Mouse (Mus musculus) hindbrain, postnatal 0 days (tissue): Measurements from ENCODE around the gene Polr2b. TPM values are rescaled to one million over a fixed set of nuclear protein-coding genes. Genes with fewer than 3 reads are reported as not detected.

ENCODE experiments used
- ATAC-seq: fragments of 200-750 bp; cut with Nextera tagmentation; 2 replicates; pipeline ENCODE4 v1.8.0; 2017; ENCODE audit warnings: mild to moderate bottlenecking, moderate TSS enrichment, moderate library complexity
- DNase-seq: peaks from one replicate; pipeline ENCODE4 v3.0.0-alpha.2; 2015; ENCODE audit warnings: low spot score
- H3K27ac ChIP-seq: fragments of 300-500 bp; sonication (generic); 2 replicates; pipeline ENCODE4 v1.5.1; 2014; ENCODE audit warnings: mild to moderate bottlenecking
- H3K27me3 ChIP-seq: fragments of 300-500 bp; sonication (generic); 2 replicates; pipeline ENCODE4 v1.6.1; 2014; ENCODE audit warnings: low read length, mixed read lengths; ENCODE audit not compliant: insufficient read depth
- H3K36me3 ChIP-seq: fragments of 300-500 bp; sonication (generic); 2 replicates; pipeline ENCODE4 v1.6.1; 2014; ENCODE audit warnings: low read length, mixed read lengths; ENCODE audit not compliant: insufficient read depth
- H3K4me1 ChIP-seq: fragments of 300-500 bp; sonication (generic); 2 replicates; pipeline ENCODE4 v1.6.1; 2014; ENCODE audit warnings: antibody characterized with exemption, low read length, mixed read lengths; ENCODE audit not compliant: insufficient read depth
- H3K4me2 ChIP-seq: fragments of 300-500 bp; sonication (generic); 2 replicates; pipeline ENCODE4 v1.6.1; 2014; ENCODE audit warnings: low read depth, mild to moderate bottlenecking, low read length, moderate library complexity, mixed read lengths
- H3K4me3 ChIP-seq: fragments of 300-500 bp; sonication (generic); 2 replicates; pipeline ENCODE4 v1.5.1; 2014; ENCODE audit warnings: low read length
- H3K9ac ChIP-seq: fragments of 300-500 bp; sonication (generic); replicated peaks from 2 replicates; pipeline ENCODE4 v1.6.1; 2014; ENCODE audit warnings: mild to moderate bottlenecking, low read length, moderate library complexity, mixed read lengths
- H3K9me3 ChIP-seq: fragments of 300-500 bp; sonication (generic); 2 replicates; pipeline ENCODE4 v1.6.1; 2016; ENCODE audit warnings: low read length, mixed read lengths
- CTCF ChIP-seq: IDR thresholded peaks from 2 replicates; pipeline ENCODE4 v1.5.1; 2016; ENCODE audit warnings: antibody characterized with exemption, control low read depth, low read depth
- WGBS: fragments of 180-500 bp; shearing (Covaris S2); extraction: QIAGEN DNeasy Blood & Tissue Kit; methylation state at CpG from one replicate; pipeline ENCODE4 v1.1.7; 2014; 5-methylcytosine and 5-hydroxymethylcytosine counted together
- polyA plus RNA-seq: library from polyadenylated mRNA; unstranded; fragments of >200 nt; fragmentation: Nextera tagmentation; extraction: Ambion mirVana; gene quantifications from 2 replicates; pipeline ENCODE4 v1.2.1, GENCODE M21; 2015
- total RNA-seq: library from RNA; depleted of rRNA; stranded (reverse); fragments of >200 nt; gene quantifications from 2 replicates; pipeline ENCODE4 v1.2.3, GENCODE M21; 2014

Gene Polr2b
- total and polyA plus RNA-seq, 2 experiments from 2014 or later: 46.4 to 50.9 TPM

DNA sequence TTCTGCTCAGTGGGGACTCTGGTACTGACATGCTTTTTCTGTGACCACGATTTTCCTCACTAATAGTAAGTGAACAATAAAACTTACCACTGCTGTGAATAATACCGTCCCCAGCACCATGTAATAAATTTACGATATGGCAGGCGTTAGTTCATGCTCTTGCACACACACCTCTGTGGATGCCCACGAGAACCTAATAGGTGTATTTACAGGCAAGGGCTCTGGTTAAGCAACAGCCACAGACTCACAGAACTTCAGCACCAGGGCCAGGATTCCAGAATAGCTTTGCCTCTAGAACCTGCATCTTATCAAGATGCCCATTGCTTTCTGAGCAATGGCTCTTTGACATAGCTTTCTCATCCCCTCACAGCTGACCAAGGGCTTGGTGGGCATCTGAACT is 75.3 kb downstream of the Polr2b start:
- no peak overlapping the region for H3K27ac ChIP-seq
- TF ChIP-seq CTCF: no peak
- 77% methylated on average over 5 of the region's 5 CpGs for WGBS
- DNase-seq (no peak), ATAC-seq (no peak)
- no peaks in the 10 kb centered on the region for H3K27me3 ChIP-seq
- no peaks in the 10 kb centered on the region for H3K9me3 ChIP-seq
- H3K4me2 ChIP-seq: no peak overlapping the region
- no peak overlapping the region for H3K4me3 ChIP-seq
- H3K9ac ChIP-seq: no peak overlapping the region
- no peaks in the 10 kb centered on the region for H3K36me3 ChIP-seq
- H3K4me1 ChIP-seq: no peaks in the 10 kb centered on the region

DNA sequence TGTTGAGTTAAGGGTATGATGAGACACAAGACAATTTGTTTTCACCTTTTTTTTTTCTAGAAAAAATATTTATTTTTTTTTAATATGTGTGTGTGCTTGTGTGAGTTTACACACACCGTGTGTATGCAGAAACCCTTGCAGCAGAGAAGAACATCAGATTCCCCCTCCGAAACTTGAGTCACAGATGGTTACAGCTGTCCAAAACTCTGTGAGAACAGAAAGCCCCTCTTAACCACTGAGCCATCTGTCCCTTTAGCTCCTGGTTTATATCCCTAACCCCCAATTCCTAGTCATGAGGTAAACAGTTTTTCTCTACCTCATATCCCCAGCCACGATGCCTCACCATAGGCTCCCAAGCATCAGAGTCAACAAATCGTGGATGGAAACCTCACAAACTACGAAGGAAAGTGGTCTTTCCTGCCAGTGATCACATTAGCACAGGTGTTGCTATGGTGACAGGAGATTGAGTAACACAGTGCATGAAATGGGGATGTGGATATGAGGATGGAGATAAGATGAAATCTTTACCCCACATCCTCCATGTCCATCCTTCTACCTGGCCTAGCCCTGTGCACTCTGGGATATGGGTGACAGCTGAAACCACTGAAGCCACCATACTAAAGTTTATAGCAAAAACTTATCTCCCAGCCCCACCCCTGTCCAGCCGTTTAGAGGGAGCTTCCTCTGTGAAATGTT is 76.1 kb downstream of the Polr2b start:
- H3K4me3 ChIP-seq: no peak overlapping the region
- DNase-seq: no peak

DNA sequence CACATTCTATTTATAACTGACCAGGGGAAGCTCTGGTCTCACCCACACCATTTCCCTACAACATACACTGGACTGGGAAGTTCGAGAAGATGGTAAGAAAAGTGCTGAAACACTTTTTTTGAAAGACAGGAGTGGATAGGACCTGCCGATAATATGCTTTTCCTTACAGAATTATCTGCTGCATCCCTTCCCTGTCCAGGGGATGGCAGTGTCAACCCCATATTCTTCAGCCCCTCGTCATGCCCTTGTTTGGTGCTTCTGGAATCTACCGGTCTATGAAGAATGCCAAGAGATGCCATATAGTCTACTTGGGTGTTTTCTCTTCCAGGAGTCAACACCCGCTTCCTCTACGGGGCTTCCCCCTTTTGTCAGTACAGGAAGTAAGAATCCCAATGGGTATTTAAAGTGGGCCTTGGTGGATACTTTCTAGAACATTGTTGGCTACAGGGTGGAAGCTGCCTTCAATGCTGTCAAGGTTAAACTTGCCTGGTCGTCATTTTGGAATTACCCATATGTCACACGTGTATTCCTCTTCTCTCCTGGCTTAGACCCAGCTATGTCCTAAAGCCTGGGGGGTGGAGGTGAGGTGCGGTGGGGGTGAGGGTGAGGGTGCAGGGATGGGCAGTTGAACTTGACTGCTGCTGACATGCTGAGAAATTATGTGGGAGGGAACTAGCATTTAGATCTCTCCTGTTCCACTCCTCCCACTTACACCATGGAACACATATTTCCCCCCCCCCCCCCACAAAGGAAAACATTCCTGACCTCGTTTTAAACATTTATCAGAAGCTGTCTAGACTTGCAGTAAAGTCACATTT is 76.9 kb downstream of the Polr2b start:
- H3K4me1 ChIP-seq: no peaks in the 10 kb centered on the region
- H3K27ac ChIP-seq: no peak overlapping the region
- no peak for DNase-seq
- no peak for TF ChIP-seq CTCF
- 78% methylated on average over 10 of the region's 10 CpGs for WGBS
- H3K4me3 ChIP-seq: no peak overlapping the region
- no peak overlapping the region for H3K4me2 ChIP-seq
- no peaks in the 10 kb centered on the region for H3K36me3 ChIP-seq
- H3K9ac ChIP-seq: no peak overlapping the region
- no peaks in the 10 kb centered on the region for H3K9me3 ChIP-seq
- H3K27me3 ChIP-seq: no peaks in the 10 kb centered on the region
- no peak for ATAC-seq

More for the DNA sequence above, 76.1 kb downstream of the Polr2b start:
- Histone ChIP-seq H3K9me3 (no peaks in the 10 kb centered on the region), H3K27me3 (no peaks in the 10 kb centered on the region), H3K36me3 (no peaks in the 10 kb centered on the region), H3K4me1 (no peaks in the 10 kb centered on the region), H3K27ac (no peak overlapping the region), H3K9ac (no peak overlapping the region), H3K4me2 (no peak overlapping the region)
- no peak for TF ChIP-seq CTCF
- no peak for ATAC-seq
- 76% methylated on average over 6 of the region's 6 CpGs for WGBS

DNA sequence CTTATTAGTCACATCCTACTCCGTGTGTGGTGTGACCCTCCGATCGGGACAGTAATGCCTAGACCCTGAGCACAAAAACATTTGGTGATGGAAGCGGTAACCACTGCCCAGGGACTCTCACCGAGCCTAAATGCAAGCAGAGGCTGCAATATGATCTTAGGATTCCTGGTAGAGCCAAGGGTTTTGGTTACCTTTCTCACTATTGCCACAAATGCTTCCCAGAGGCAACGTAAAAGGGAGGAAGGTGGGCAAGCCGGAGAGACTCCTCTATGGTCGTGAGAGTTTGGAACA is 77.4 kb downstream of the Polr2b start:
- H3K4me3 ChIP-seq: no peak overlapping the region
- 88% methylated on average over 8 of the region's 8 CpGs for WGBS
- ATAC-seq (no peak), DNase-seq (no peak)
- H3K9ac ChIP-seq: no peak overlapping the region
- no peak overlapping the region for H3K27ac ChIP-seq
- no peak overlapping the region for H3K4me2 ChIP-seq
- TF ChIP-seq CTCF: no peak
- no peaks in the 10 kb centered on the region for H3K9me3 ChIP-seq
- H3K36me3 ChIP-seq: no peaks in the 10 kb centered on the region
- H3K4me1 ChIP-seq: no peaks in the 10 kb centered on the region
- no peaks in the 10 kb centered on the region for H3K27me3 ChIP-seq

DNA sequence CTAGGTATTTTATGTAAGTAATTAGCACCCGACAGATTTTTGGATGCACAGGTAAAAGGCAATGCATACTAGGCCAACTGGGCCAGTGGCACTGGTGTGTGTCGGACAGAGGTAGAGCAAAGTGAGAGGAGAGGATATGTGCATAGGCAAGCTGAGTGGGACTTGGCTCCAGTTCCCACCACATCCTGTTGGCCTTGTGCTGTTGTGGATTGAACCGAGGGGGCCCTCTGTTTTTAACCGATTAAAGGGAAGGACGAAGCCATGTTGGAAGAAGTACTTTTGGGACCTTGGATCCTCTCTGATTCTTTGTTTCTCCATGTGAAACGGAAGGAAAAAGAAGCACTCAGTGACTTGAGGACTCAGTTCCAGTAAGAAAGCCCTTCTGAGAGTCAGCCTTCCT is 78.4 kb downstream of the Polr2b start:
- H3K27me3 ChIP-seq: no peaks in the 10 kb centered on the region
- no peak overlapping the region for H3K4me3 ChIP-seq
- H3K36me3 ChIP-seq: no peaks in the 10 kb centered on the region
- no peaks in the 10 kb centered on the region for H3K9me3 ChIP-seq
- no peak overlapping the region for H3K9ac ChIP-seq
- WGBS: 79% methylated on average over 6 of the region's 6 CpGs
- H3K4me1 ChIP-seq: no peaks in the 10 kb centered on the region
- ATAC-seq: no peak
- DNase-seq: no peak
- H3K27ac ChIP-seq: no peak overlapping the region
- no peak overlapping the region for H3K4me2 ChIP-seq
- no peak for TF ChIP-seq CTCF

DNA sequence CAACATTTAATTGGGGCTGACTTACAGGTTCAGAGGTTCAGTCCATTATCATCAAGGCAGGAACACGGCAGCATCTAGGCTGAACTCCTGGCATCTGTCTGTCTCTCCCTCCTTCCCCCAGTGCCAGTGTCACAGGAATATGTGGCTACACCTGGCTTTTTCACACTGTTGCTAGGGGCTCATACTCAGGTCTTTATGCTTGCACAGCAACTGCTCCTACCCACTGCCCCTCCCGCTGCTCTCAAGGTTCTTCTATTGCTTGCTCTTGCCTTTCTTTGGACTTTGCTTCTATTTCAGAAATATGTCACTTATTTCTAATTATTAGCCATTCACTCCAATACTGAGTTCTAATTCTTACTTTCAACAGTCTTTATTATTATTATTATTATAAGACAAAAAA is 80.3 kb downstream of the Polr2b start:
- Histone ChIP-seq H3K9me3 (no peaks in the 10 kb centered on the region), H3K36me3 (no peaks in the 10 kb centered on the region)

DNA sequence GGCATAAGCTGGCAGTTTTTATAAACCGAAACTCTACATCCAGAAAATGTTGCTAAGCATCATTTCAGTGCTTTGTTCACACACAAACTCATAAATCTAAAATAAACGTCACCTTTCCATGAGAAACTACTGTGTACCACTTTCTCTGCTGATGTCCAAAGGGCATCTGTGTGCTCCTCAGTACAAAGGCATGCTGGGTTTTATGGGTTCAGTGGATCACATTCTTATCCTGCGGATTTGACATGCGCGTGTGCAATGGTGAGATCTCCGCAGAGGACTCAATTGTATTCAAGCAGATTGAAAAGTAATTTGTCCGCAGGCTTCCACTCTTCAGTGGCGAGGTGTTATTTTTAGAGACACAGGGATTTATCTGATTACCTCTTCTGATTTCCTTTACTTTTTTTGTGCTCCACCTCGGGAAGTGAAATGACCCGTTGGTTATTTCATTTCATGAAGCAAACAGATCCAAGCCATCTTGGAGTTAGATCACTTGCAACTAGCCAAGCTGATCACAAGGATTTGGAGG is 83.2 kb downstream of the Polr2b start:
- no peak for TF ChIP-seq CTCF
- DNase-seq: no peak
- no peaks in the 10 kb centered on the region for H3K27me3 ChIP-seq
- H3K4me3 ChIP-seq: no peak overlapping the region
- 87% methylated on average over 10 of the region's 10 CpGs for WGBS
- no peaks in the 10 kb centered on the region for H3K9me3 ChIP-seq
- ATAC-seq: no peak
- H3K27ac ChIP-seq: no peak overlapping the region
- no peak overlapping the region for H3K4me2 ChIP-seq
- 0 out of 2 replicates have a peak, but pooled peaks cover 5% of the 10 kb centered on the region for H3K4me1 ChIP-seq
- H3K36me3 ChIP-seq: no peaks in the 10 kb centered on the region
- no peak overlapping the region for H3K9ac ChIP-seq

More for the DNA sequence above, 80.3 kb downstream of the Polr2b start:
- 85% methylated on average over 2 of the region's 2 CpGs for WGBS
- no peak overlapping the region for H3K4me2 ChIP-seq
- no peaks in the 10 kb centered on the region for H3K27me3 ChIP-seq
- no peak for ATAC-seq
- H3K27ac ChIP-seq: no peak overlapping the region
- no peak overlapping the region for H3K9ac ChIP-seq
- H3K4me3 ChIP-seq: no peak overlapping the region
- no peak for TF ChIP-seq CTCF
- H3K4me1 ChIP-seq: 0 out of 2 replicates have a peak, but pooled peaks cover 5% of the 10 kb centered on the region
- no peak for DNase-seq
